Mouse (Mus musculus): ENCODE measurements around the gene Dab1.

The Dab1 gene

DNA sequence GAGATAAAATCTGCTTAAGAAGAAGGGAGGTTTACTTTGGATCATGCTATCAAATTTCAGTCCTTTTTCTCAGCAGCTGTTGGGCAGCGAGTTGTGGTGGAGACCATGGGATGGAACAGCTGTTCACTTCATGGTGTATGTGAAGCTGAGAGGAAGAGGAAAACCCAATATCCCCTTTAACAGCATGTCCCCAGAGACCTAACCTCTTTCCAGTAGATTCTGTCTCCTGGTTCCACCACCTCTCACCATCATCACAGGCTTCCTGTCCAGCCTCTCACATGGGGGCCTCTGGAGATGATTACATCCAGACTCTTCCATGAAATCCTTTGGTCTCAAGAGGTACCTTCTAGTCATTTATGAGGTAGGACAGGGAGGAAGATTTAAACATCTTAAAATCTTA is 755.0 kb downstream of the Dab1 start:
- DNase-seq (ENCODE audit: low read depth) = no peak

DNA sequence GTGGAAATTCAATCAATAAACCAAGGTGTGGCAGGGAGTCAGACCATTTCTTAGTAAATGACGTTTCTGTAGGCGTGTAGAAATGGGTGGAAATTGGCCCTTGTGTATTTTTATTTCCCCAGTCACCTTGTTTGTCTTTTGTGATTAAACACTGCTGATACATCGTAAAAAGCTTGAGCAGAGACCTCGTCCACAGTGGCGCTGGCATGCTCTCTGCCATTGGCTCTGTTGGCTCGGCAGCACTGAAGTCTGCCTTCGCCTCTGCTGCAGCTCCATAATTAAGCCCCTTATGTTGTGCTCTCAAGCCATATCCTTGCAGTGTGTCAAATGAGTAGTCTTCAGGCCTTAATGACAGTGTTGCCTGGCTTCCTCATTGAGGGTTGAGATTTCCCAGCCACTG is 765.5 kb downstream of the Dab1 start:
- no peak for DNase-seq (ENCODE audit: low read depth)

DNA sequence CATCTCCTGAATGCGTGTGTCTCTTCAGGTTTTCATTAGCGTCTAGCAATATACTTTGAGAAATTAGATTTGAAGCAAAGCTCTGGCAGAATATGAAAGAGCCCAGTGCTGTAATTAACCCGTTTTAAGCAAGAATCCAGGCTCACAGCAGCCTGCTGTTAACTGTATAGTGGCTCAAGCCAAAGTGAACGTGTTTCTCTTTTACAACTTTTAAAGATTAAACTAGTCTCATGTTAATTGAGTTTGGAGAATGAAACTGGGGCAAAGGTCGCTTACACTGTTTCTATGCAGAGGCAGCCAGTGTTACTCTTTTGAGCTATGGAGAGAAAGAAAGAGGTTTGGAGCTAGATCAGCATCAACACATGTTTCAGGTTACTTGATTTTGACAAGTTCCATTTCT is 766.1 kb downstream of the Dab1 start:
- no peak for DNase-seq (ENCODE audit: low read depth)

DNA sequence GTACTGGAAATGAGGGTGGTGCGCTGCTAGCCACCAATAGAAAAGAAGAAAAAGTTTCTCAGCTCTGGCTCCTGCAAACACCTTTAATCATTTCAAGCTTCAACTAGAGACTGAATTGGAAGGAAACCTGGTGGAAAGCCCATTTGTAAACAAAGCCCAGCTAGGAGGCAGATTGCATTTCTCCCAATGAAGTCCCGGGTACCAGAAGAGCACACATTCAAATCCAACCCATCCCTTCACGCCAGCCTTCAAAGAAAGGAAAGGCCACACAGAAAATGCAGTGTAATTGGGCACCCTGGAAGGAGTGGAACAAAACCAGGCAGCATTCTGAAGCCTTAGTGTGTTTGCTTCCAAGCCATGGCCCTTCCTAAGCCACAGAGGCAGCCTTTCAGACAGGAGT is 776.4 kb downstream of the Dab1 start:
- no peak for DNase-seq (ENCODE audit: low read depth)

DNA sequence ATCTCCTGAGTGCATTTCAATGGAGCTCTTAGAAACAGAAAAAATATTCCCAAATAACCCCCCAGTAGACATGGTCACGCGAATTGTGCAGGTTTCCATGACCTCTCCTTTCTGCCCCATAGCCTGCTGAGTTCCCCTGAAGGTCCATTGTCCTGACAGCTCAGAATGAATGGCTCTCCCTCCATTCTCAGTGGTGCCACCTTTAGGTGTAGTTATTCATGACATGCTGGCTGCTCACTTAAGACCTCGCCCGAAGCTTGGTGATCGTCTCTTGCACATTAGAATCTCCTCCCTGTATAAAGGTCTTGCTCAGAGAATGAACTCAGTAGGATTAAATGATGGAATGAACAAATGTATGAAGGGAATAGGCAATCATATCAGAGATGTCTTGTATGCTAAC is 776.9 kb downstream of the Dab1 start:
- DNase-seq (ENCODE audit: low read depth) = no peak

DNA sequence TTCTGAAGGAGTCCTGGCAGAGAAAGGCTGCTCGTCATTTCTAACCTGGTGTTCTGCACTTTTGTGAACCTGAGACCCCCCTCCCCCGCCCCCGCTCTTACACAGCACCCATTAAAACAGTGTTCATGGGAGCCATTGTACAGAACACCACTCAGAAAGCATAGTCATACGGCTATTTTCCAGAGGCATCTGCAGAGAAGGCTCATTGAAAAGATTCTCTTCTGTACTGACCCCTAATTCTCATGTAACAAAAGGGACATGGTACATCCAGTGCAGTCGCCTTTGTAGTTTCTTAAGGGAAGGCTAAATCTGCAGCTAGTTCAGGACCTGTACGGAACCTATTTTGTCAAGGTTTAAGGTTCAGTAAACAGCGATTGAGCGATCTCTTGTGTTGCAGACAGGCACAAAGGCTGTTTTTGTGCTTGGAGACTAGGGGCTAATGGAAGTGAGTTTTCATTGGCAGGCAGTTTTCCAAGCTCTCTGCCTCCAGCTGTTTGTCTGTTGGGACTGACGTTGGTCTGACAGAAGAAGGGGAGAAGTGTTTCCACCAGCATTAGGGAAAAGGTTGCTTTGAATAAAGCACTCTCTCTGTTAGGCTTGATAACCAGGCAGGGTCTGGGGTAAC is 780.1 kb downstream of the Dab1 start:
- DNase-seq (ENCODE audit: low read depth) = no peak

DNA sequence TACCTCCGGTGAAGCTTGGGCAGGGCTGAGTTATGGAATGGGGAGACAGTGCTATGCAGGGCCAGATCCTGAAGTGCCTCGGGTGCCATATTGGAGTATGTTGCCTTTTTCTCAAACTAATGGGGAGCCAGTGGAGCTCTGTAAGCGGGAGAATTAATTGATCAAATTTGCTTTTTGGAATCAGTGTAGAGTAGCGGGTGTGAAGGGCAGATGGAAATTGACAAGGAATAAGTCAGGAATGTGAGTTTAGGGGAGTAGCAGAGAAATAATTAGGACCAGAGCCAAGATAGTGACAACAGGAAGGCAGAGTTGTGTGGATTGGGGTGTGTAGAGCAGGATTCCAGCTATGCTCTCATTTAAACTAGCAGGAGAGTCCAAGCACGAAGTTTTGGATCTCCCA is 784.9 kb downstream of the Dab1 start:
- no peak for DNase-seq (ENCODE audit: low read depth)

DNA sequence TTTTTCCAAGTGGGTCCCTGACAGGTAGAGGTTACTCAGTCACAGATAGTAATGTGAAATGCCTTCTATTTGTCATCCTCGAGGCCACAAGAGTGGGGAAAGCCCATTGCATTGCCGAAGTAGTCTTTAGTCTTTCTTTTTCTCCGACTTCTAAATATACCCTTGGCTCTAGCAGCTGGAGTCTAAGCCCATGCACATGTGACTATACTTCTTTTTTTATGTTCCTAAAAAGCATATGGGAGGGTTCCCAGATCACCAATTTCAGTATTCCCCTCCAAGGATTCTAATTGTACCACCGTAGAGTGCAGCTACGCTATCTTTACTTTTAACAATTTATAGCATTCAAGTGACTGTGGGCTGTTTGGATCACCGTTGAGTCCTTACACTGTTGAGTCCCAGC is 791.8 kb downstream of the Dab1 start:
- DNase-seq (ENCODE audit: low read depth) = no peak

DNA sequence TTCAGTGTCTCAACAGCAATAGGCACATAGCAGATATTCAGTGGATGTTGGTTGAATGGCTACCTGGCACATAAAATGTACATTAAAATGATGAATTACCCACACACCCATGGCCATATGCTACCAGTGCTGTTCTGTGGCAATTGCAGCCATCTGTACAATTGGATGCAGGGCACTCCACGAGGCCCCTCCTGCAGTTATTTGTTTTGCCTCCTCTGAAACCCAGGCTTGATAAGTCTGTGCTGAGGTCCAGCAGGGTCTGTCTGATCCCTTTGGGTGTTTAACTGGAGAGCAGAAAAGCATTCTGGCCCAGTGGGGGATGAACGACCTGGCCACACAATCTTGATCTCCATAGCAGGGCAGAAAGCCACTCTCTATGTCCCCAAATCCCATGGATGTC is 796.3 kb downstream of the Dab1 start:
- no peak for DNase-seq (ENCODE audit: low read depth)

DNA sequence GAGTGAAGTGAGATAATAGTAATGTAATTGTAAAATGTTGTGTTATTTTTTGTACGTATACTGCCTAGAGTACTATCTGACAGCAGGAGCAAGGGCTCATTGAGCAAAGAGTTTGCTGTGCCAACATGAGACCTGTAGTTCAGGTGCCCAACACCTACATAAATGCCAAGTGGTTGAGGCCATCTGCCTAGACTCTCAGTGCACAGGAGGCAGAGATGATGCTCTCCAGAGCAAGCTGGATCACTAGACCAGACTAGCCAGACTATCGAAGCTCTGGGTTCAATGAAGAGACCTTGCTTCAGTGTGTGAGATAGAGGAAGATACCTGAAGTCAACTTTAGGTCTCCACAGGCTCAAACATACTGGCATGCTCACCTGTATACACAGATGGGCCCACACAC is 799.2 kb downstream of the Dab1 start:
- no peak for DNase-seq (ENCODE audit: low read depth)

DNA sequence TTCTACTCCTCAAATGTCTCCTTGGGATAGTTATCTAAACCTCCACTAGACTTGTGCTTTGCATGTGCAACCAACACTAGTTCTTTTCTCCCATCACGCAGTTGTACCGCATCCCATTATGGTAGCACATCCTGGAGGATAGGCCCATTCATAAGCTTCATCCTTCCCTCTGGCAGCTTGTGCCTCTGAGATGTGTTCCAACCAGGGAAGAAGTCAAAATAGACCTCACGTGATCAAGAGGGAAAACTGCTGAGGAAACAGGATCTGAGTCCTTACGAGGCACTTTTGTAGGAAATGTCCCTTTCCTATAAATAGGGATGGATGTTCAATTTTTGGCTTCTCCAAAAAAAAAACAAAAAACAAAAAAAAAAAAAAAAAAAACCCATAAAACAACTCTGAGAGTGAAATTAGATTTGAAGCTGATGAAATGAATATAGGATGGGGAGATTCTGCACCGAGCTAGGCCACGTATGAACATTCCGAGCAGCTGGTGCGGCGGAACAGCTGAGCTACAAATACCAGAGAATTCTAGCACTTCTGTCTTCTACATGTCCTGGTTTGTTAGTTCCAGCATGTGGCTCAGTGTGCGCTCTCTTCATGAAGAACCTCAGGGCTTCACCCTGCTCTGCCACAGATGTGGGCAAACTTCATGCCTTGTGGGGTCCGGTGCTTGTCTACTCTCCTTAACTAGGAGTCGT is 802.0 kb downstream of the Dab1 start:
- DNase-seq (ENCODE audit: low read depth) = no peak

DNA sequence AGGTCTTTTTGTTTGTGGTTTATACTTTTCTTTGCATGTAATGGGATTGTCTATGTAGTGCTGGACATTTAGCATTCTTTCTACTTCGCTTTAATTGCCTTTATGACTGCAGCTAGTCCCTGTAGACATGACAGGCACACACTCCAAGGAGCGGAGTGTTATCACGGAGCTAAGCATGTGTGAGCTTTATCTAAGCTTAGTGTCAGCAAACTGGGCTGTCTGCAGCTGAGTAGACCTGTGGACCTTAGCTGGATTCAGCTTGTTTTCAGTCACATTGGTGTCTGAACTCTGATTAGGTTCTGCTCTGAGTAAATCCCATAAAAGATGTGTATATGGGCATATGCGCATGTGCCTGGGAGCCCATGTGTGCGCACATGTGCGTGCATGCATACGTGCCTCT is 810.0 kb downstream of the Dab1 start:
- no peak for DNase-seq (ENCODE audit: low read depth)

DNA sequence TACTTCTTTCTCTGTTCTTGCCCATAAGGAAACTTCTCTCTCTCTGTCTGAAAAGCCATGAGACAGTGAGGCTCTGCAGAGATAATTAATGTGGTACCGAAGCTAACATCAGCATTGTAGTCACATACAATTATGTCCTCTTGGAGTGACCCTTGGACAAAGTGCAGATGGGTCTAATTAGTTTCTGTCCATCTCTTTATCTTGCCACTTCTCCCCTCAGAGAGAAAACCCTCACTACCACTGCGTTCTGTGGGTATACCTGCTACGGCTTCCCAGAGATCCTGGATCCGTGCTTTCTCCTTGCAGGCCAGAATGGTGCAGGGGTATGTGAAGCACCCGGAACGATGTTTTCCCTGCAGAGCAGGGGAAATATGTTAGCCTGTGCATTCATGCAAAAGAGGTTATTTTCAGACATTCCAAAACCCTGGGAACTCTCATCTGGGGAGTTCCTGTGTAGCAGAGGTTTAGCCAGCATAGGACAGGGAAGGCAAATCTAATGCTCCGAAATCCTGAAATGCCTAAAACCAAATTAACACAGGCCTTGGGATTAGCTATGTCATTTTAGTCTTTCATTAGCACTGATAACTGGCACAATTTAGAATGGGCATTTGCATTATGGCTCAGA is 812.2 kb downstream of the Dab1 start:
- DNase-seq (ENCODE audit: low read depth) = no peak

DNA sequence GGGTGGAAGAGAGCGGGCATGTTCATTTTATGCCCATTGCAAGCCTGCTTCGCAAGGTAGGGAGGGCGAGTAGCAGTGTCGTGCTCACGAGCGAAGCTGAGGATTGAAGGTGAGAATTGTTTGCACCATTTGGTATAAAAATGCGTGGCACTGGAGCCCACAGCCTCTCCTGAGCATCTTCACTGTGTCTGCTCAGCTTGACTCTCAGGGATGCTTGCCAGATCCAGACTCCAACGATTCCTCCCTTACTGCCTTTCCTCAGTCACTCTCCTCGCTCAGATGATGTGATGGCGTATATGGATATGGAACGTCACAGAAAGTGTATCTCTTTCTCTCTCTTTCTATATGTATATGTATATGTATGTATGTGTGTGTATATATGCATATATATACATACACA is 813.0 kb downstream of the Dab1 start:
- DNase-seq (ENCODE audit: low read depth) = no peak

DNA sequence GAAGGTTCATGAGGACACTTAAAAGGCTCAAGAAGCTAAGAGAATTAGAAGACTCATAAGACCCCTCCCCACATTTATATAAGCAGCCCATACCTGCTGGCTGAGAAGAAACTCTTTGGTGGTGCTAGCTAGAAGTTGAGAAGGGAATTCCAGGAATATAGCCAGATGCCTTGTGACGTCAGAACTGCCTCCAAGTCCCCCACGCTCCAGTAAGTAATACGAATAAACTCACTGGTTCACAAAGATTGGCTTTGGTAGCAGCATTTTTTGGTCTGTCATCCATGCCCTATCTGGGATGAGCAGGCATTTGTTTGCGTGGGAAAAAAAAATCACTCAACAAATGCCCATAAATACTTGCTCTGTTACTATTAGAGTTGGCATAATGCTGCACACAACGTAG is 816.6 kb downstream of the Dab1 start:
- no peak for DNase-seq (ENCODE audit: low read depth)

DNA sequence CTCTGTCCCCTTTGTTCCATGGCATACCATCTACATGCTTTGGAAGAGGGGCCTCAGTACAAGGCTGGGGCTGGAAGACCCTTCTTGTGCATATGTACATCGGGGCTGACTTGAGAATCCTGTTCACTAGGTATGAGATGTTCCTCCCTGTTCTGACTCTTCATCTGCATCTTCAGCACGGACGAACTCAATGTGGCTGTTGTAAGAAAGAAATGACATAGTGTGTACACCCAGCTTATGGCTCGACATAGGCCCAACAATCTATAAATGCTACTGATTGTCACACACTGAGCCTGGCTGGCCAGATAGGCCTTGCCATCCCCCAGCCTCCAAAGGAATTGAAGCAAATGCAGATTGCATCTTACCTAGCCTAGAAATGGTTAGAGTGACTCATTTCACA is 817.3 kb downstream of the Dab1 start:
- no peak for DNase-seq (ENCODE audit: low read depth)

DNA sequence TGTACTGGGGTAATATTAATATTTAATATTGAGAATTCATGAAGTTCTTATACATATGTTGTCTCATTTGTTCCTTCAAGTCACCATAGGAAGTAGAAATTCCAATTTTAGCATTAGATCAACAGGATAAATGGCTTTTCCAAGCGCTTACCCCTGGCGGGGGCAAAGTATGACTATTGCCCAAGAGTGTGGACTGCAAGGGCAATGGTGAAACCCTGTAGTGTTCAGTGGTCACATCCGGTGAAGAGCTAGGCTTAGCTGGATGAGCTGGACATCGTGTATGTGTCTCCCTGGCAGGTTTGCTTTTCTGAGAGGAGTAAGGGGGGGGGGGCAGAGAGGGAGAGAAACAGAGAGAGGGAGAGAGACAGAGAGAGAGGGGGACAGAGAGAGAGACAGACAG is 819.6 kb downstream of the Dab1 start:
- no peak for DNase-seq (ENCODE audit: low read depth)

DNA sequence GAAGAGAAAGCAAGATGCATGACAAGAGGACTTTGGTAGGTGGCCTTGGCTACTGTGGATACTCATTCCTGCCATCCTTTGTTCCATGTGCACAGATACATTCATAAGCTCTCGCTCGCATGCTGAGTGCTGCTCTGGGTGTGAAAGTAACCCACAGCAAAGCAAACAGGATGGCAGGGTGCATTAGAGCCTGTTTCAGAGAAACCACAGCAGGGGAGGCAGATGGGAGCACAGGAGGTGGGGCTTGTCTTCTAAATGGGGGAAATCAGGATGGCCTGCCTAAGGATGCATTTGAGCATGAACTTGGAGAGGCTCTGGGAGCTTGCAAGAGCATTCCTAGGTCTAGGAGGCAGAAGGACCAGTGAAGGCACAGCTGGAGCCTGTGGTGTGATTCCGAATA is 820.5 kb downstream of the Dab1 start:
- DNase-seq (ENCODE audit: low read depth) = no peak

DNA sequence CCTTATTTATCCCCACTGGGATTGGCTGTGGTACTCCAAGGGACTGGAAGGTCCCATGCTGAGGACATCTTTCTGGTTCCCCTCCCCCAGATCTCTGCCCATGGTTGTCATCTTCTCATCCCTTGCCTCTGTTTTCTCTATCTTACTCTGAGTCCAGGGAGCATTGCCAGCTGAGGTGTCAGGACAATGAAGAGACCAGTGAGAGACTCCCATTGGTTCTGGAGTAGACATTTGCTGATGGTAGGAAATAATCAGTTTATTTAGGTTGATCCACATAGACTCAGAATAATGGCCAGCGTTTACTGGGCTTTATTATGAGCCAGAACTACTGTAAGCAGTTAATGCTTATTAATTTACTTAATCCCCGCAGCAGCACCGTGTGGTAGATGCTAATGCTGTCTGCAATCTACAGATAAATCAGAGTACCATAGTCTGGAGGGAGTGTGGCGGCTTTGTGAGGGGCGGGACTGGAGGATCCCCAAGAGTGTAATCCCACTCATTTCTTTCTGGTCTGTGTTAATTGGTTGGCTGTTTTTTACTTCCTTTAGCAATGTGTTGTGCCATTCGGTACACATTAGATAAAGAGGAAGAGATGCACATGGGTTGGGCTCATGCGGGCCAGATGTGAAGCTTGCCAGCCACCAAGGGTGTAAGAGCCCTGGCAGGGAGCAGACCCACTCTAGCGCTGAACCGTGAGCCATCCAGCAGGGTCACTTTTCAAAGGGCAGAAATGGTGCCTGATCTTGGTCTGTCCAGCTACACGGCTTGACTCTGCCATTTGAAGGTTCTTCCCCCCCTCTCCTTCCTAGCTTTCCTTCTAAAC is 824.0 kb downstream of the Dab1 start:
- DNase-seq (ENCODE audit: low read depth) = no peak

DNA sequence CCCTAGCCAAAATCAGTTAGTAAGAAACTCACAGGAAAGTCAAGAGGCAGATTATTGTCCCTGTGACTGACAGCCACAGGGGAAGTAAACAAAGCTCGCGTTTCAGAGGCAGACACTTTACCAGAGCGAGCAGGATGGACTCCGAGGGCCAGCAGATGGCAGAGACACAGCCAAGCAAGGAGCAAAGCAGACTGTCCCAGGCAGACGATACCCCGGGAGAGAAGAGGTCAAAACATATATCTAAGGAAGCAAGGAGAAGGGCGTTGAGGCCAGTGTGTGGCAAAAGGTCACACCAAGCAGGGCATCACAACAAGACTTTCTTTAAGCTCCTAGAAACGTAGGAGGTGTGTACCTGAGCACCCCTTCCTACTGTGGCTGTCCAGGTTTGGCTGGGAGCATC is 824.6 kb downstream of the Dab1 start:
- no peak for DNase-seq (ENCODE audit: low read depth)

DNA sequence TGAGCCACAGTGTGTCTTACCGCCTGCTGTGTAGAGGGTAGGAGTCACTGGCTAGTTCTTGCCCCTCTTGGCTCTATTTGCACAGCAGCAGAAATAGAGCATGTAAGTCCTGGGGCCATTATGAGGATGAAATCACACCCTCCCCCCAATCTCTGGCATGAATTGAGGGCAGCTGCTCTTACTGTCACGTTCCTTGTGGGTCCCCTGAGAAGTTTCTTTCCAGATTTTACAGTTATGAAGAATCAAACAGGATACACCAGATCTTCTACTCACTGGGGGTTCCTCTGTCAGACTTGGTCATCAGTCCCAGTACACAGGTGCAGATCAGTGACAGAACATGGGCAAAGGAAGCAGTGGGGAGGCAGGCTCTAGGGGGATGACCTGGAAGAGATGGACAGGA is 825.8 kb downstream of the Dab1 start:
- DNase-seq (ENCODE audit: low read depth) = no peak

DNA sequence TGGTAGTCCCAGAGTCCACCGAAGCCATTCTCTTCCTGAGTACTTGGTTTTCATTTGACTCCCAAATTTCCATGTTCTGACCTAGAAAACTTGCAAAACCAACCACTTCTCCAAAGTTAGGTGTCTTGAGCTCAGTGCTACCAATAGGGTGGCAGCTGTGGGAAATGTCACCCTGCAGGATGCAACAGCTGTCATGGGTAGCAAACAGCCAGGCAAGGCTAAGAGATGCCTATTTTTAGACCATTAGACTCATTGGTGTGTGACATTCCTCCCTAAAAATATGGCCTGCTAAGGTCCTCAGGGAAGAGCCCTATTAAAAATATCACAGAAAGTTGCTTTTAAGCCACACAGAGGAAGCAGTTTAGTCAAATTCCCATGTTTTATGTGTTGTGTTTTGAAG is 829.0 kb downstream of the Dab1 start:
- DNase-seq (ENCODE audit: low read depth) = no peak

DNA sequence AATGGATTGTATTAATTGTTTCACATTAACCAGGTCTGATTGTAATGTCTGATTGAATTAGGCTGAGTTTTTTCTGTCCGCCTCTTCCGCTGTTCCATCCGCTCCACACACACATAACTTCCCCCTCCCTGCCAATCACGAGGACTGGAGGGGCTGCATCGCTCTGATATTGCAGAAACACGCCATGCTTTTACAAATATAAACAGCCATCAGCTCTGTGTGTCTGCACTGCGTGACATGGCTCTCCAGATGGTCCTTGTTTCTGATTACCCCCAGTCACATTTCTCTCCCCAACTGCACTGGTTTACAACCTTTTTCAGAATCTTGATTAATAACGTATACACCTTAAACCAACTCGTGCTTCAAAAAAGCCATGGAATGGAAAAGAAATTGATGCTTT is 831.5 kb downstream of the Dab1 start:
- DNase-seq (ENCODE audit: low read depth) = no peak

Data from NIH3T3 (cell line).